Mouse (Mus musculus): ENCODE measurements around the gene Nenf. TPM values are rescaled to one million over a fixed set of nuclear protein-coding genes. Genes with fewer than 3 reads are reported as not detected.

Gene Nenf
- total RNA-seq, 2 experiments from 2014 or later = 71.3 to 76.4 TPM

DNA sequence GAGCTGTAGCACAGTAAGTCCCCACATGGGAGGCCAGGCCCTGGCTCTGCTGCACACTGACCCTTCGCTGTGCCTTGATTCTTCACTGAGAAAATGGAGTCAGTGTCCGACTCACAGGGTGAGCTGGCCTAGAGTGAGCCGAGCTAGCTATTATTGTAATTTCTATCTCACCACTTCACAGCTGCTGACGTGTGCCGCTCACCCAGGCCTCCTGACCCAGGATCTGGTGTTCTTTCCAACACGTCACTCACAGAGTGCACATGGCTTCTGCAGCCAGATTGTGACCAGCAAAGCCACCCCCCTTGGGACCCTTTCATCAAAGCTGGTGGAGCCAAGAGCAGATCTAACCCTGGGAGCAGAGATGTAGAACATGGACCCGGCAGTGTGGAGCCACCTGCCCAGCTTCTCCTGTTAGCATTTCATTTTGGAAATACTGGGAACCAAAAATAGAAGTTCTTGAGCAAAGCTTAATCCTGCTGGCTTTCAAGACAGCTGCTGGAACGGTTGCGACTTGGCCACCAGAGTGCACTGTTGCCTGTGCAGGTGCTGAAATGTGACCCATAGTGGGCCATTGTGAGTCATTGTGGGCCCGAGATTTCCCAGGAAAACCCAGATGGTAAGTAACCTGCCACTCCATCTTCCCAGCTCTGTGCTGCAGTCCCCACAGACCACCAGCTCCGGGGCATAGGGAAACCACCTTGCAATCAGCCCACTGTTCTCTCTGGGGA, 18.6 kb downstream of the Nenf start:
- Histone ChIP-seq H3K4me3 (no peak overlapping the region), H3K27ac (no peak overlapping the region)
- TF ChIP-seq CTCF (IDR thresholded peaks at IDR 0.05) = peak; percentile 70
- peak; percentile 34 to 37 for DNase-seq (ENCODE audit: extremely low spot score in 1 of 2, low spot score in 2 of 2)
- intact Hi-C loops (cut with DNase I) = no loop called here

DNA sequence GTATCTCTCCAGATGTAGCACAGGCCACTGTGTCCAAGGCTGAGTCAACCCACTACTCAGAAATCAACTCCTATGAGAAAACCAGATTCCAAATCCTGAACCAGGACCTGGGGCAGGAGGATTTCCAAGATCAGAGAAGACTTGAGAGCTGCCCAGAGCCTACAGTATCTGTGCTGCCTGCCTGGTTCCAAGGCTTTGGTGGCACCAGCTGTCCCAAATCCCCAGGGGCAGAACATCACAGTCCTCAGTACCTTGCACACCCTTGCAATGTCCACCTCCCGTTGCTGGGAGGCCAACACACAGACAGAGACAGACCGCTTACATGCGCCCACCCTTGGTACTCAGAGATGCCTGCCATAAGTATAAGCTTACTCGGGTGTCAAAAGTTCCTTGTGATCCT, 19.7 kb downstream of the Nenf start:
- no peak for TF ChIP-seq CTCF (IDR thresholded peaks at IDR 0.05)
- intact Hi-C loops (cut with DNase I) = no loop called here
- H3K27ac ChIP-seq = no peak overlapping the region
- no peak for DNase-seq (ENCODE audit: extremely low spot score in 1 of 2, low spot score in 2 of 2)
- no peak overlapping the region for H3K4me3 ChIP-seq

DNA sequence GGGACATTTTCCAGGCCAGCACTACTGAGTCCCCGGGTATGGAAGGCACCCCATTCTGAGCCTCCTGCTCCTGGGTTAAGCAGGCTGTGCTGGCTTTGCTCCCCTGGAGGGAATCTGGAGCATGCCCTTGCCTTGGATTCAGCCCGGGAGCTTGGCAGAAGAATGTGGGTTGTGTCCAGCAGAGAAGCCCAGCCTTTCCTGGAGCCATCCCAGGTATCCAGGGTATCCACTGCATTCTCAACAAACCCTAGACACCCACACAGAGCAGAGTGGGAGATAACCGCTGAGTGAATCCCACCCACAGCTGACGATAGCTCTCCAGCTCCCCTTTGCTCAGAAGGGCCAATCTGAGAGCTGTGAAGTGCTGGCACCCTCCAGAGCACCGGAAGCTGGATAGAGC, 21.5 kb downstream of the Nenf start:
- H3K4me3 ChIP-seq = no peak overlapping the region

DNA sequence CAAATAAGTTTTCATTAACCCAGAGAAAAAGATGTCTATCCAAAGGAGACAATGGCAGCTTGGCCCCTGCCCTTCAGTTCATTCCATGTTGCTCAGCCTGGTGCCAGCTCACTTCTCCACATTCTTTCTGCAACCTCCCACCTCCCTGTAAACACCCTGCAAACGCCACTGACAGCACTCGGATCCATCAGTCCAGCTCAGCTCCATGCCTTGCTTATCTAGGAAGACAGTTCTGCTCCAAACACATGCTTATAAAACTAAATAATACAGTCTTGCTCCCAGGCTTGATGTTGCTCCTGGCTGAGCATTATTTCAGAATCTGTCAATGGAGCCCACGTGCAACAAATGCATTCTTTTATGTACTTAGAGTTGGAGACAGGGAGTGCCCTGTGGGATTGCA, 22.2 kb downstream of the Nenf start:
- no peak for TF ChIP-seq CTCF (IDR thresholded peaks at IDR 0.05)
- Histone ChIP-seq H3K4me3 (no peak overlapping the region), H3K27ac (no peak overlapping the region)
- DNase-seq (ENCODE audit: extremely low spot score in 1 of 2, low spot score in 2 of 2) = no peak
- intact Hi-C loops (cut with DNase I) = no loop called here

More for the DNA sequence above, 21.5 kb downstream of the Nenf start:
- TF ChIP-seq CTCF (IDR thresholded peaks at IDR 0.05) = no peak
- no peak overlapping the region for H3K27ac ChIP-seq
- intact Hi-C loops (cut with DNase I) = no loop called here
- no peak for DNase-seq (ENCODE audit: extremely low spot score in 1 of 2, low spot score in 2 of 2)

DNA sequence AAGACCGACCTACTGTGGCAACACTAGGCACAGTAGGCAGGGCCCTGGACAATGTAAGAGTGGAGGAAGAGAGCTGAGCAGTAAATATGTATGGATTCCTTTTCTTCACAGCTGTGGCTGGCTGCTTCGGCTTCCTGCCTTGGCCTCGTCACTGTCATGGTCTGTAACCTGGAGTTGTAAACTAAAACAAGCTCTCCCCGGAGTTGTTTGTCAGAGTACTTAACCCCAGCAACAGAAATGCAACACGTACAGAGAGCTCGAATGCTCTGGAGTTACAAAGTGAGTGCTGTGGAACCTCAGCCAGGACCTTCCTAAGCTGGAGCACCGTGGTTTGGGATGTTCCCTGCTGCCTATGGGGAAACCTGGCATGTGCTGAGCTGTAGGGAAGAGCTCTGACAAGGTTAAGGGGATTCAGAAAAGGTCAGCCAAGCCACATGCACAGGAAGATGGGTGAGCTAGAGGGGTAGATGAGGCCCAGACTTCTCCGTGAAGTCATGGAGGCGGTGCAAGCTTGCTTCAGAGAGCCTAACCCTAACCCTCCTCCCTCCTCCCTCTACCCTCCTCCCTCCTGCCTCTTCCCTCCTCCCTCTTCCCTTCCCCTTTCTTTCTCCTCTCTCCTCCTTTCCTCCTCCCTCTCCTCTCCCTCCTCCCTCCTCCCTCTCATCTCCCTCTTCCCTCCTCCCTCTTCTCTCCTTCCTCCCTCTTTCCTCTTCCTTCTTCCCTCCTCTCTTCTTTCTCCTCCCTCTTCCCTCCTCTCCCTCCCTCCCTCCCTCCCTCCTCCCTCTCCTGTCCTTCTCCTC, 23.8 kb downstream of the Nenf start:
- no peak overlapping the region for H3K4me3 ChIP-seq
- intact Hi-C loops (cut with DNase I) = no loop called here
- DNase-seq (ENCODE audit: extremely low spot score in 1 of 2, low spot score in 2 of 2) = no peak
- H3K27ac ChIP-seq = no peak overlapping the region
- TF ChIP-seq CTCF (IDR thresholded peaks at IDR 0.05) = no peak

DNA sequence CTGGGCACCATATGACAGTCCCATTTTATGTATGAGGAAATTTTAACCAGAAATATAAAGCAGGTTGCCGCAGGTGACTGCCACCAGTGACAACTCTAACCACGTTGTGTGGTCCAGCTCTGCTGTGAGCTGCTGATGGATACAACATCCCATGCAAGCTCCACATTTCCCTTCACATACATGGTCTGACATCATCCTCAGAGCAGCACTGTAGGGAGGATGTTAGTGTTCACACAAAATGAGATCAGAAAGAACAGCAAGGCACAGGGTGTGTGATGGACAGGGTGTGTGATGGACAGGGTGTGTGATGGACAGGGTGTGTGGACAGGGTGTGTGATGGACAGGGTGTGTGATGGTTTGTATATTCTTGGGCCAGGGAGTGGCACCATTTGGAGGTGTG, 24.9 kb downstream of the Nenf start:
- TF ChIP-seq CTCF (IDR thresholded peaks at IDR 0.05) = no peak
- intact Hi-C loops (cut with DNase I) = no loop called here
- Histone ChIP-seq H3K27ac (no peak overlapping the region), H3K4me3 (no peak overlapping the region)
- no peak for DNase-seq (ENCODE audit: extremely low spot score in 1 of 2, low spot score in 2 of 2)

DNA sequence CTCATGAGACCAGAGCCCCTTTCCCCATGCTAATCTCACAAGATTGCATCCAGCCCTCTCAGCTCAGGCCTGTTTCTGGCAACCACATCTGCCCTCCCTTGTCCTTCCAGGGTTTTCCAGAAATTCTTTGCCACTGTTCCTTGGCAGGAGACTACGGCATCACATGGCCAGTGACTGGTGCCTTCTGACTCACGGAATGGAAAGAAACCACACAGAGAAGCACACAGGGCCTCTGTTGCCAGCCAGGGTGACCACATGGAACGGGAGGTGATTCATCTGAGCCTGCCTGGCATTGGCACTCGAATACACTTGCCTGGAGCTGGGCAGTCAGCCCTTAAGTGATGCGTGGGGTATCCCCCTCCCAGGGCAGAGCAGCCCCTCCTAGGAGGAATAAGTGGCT, 25.6 kb downstream of the Nenf start:
- Histone ChIP-seq H3K27ac (peak overlapping the region; percentile 66; the same call in 1 of the 2 replicates), H3K4me3 (no peak overlapping the region)
- intact Hi-C loops (cut with DNase I) = no loop called here
- TF ChIP-seq CTCF (IDR thresholded peaks at IDR 0.05) = no peak
- peak; percentile 31 to 64 for DNase-seq (ENCODE audit: extremely low spot score in 1 of 2, low spot score in 2 of 2)

DNA sequence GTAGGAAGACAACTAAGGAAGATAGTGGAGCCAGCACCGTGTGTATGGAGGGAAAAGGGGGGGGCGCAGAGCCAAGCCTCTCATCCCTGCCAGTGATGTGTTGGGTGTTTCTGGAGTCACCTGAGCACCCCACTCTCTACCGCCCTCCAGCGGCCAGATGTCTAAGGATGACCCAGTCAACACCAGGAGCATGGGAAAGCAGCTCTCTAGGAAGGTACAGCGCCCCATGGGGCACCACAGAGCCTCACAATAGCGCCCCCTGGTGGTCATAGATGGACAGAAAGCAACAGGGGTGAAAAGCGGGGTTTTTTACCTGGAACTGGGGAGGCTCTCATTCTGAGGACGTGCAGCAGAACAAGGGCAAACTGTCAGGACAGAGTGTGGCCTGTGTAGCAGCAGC, 29.2 kb downstream of the Nenf start:
- peak; percentile 63 for TF ChIP-seq CTCF (IDR thresholded peaks at IDR 0.05)
- no peak for DNase-seq (ENCODE audit: extremely low spot score in 1 of 2, low spot score in 2 of 2)
- intact Hi-C loops (cut with DNase I) = no loop called here
- H3K4me3 ChIP-seq = no peak overlapping the region
- H3K27ac ChIP-seq = no peak overlapping the region

DNA sequence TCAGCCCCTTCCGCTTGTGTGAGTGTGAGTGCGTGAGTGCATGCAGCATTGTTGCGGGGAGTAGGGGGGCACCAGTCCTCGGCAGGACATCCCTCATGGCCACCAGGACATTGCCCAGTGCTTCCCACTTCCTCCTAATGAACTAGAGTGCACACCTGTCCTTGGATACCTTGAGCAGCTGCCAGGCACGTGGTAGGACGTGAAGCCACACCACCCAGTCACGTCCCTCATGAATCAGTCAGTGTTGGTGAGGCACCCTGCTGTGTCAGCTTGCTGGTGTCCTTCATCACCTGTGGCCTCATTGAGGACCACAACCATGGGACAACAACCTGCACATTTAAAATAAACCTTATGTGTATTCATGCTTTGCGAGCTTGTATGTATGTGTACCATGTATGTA, 33.5 kb downstream of the Nenf start:
- intact Hi-C loops (cut with DNase I) = no loop called here
- no peak overlapping the region for H3K4me3 ChIP-seq
- no peak overlapping the region for H3K27ac ChIP-seq
- no peak for DNase-seq (ENCODE audit: extremely low spot score in 1 of 2, low spot score in 2 of 2)
- TF ChIP-seq CTCF (IDR thresholded peaks at IDR 0.05) = no peak

DNA sequence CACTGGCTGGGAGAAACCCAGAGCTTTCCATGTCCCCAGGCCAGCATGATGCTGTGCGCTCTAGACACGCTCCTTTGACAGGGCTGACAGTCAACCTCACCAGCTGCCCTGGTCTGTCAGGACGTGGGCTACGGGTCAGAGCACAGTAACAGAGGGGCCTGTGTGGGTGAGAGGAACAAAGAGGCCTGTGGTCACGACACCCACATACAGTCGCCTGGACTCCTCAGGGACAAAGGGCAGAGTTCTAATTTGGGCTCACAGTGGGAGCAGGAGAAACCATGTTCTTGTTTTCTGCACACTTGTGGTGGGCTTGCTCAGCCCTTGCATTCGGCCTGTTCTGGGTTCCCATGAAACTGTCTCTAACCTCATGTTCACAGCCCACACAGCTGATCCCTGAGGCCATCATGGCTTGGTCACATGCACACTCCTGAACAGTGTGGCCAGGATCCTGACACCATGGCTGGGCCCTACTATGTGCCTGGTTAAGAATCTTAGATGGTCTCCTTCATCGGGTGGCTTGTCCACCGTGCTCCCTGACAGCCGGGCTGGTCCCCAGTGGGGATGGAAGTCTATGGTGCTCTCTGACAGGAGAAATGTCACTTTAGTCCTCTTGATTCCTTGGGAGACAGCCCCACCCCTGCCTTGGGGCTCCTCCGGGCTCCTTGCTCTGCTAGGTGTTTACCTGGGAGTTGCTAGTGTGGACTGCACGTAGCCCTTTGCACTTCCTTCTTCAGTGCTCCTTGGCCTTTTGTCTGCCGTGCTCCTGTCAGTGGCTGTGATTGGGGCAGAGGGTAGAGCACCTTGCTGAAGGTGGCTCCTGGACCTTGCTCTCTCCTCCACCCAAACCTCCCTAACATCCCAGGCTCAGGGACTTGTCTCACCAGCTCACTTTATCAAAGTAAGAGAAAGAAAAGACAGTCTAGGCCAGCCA, 34.6 kb downstream of the Nenf start:
- no peak for TF ChIP-seq CTCF (IDR thresholded peaks at IDR 0.05)
- intact Hi-C loops (cut with DNase I) = no loop called here
- DNase-seq (ENCODE audit: extremely low spot score in 1 of 2, low spot score in 2 of 2) = no peak
- Histone ChIP-seq H3K4me3 (no peak overlapping the region), H3K27ac (no peak overlapping the region)

DNA sequence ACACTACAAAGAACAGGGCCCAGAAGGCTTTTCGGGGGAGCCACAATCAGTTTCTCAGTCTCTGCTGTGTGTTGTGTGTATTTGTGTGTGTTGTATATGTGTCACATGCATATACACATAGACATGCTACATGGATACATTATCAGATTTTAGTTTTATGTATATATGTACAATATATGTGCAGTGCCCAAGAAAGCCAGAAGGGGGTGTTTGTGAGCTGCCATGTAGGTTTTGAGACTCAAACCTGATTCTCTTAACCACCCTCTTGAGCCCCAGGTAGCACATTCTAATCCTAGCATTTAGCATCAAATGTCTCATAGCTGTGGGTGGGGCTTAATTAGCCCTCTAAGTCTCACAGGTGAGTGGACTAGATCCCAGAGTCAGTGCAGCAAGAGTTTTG, 35.7 kb downstream of the Nenf start:
- no peak; the same call in 1 of the 2 replicates for TF ChIP-seq CTCF (IDR thresholded peaks at IDR 0.05)
- intact Hi-C loops (cut with DNase I) = no loop called here
- H3K4me3 ChIP-seq = no peak overlapping the region
- H3K27ac ChIP-seq = no peak overlapping the region
- DNase-seq (ENCODE audit: extremely low spot score in 1 of 2, low spot score in 2 of 2) = no peak

DNA sequence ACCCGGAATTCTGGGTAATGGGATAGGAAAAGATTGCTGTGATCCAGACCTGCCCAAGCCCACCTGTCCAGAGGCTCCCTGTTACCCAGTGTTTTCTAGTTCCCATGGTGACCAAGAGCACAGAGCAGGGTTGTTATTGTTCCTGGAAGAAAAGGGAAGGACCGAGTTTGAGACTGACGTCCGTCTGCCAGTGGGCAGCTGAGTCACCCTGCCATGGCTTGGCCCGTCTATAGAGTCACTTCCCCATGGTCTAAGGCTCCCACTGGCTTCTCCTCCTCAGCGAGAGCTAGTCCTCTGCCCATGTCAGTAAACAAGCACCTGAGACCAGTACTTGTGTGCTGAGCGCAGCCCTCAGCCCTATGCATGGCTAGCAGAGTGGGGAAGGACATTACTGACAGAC, 36.8 kb downstream of the Nenf start:
- Histone ChIP-seq H3K27ac (no peak overlapping the region), H3K4me3 (no peak overlapping the region)
- no peak for TF ChIP-seq CTCF (IDR thresholded peaks at IDR 0.05)
- no peak for DNase-seq (ENCODE audit: extremely low spot score in 1 of 2, low spot score in 2 of 2)
- intact Hi-C loops (cut with DNase I) = no loop called here

Measured in left cerebral cortex, adult 2 months (tissue).